Mouse (Mus musculus): ENCODE results near the gene Nhsl1. TPM values are rescaled to one million over a fixed set of nuclear protein-coding genes. Genes with fewer than 3 reads are reported as not detected.

Gene Nhsl1
- polyA plus RNA-seq, 1 experiment = 16.7 TPM

DNA sequence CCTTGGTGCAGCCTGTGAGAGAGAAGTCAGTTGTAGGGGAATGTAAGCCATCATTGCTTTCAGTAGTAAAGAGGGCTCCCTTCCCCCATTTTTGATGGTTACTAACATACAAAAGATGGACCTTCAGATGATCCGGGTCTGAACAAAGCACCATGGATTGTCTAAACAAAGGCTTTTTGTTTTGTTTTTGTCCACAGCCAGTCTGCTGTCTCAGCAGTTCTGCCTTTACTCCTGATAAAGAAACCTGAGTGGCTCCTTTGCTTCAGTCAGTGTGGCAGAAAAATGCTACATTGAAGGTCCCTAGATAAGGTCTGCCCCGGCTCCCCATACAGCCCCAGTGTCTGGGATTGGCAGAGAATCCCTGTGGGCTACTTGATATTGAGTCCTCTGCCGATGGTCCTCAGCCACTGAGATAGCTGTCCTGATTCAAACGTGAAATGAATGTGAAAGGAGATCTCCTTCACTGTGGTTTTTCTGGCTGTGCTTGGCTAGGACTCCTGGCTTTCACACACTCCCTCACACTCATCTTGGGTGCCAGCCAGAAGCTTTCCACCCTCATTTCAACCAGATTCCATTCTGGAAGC is 163.9 kb downstream of the Nhsl1 start:
- WGBS = 14% methylated on average over 4 of the region's 4 CpGs
- TF ChIP-seq POLR2A (IDR thresholded peaks at IDR 0.05; ENCODE audit: borderline replicate concordance, insufficient read depth, low read length) = no peak
- no peak for TF ChIP-seq CTCF (IDR thresholded peaks at IDR 0.05; ENCODE audit: borderline replicate concordance, insufficient read depth, low read depth, low read length)
- H3K27me3 ChIP-seq (ENCODE audit: control insufficient read depth, insufficient read depth, low read length) = no peaks in the 10 kb centered on the region
- no peak overlapping the region for H3K4me3 ChIP-seq (replicated peaks; ENCODE audit: insufficient read depth, low read depth, low read length)
- H3K27ac ChIP-seq (ENCODE audit: insufficient read depth, low read length) = no peak overlapping the region; the same call in 1 of the 2 replicates
- peak; percentile 57 to 69 for DNase-seq
- 0 out of 2 replicates have a peak, but pooled peaks cover 2% of the 10 kb centered on the region for H3K4me1 ChIP-seq (ENCODE audit: control insufficient read depth, insufficient read depth, low read length)

DNA sequence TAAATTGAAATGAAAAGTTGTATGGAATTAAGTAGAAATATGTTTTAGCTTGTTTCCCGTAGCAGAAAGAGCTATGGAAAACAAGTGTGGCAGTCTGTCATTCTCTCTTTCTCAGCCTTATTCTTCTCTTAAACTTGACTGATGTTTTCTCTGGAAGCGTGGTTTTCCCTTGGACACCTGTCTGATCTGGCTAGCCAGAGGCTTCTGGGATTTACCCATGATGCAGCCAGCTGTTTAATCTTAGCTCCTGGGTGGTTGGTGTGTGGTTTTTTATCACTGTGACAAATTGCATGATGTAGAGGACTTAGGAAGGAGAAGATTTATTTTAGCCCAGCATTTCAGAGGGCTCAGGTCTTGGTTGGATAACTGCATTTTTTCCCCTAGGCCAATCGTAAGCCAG is 164.9 kb downstream of the Nhsl1 start:
- no peaks in the 10 kb centered on the region for H3K27me3 ChIP-seq (ENCODE audit: control insufficient read depth, insufficient read depth, low read length)
- no peak for DNase-seq
- H3K27ac ChIP-seq (ENCODE audit: insufficient read depth, low read length) = no peak overlapping the region
- WGBS = 95% methylated on average over 3 of the region's 3 CpGs
- no peak overlapping the region for H3K4me3 ChIP-seq (replicated peaks; ENCODE audit: insufficient read depth, low read depth, low read length)
- no peak for TF ChIP-seq POLR2A (IDR thresholded peaks at IDR 0.05; ENCODE audit: borderline replicate concordance, insufficient read depth, low read length)
- no peak for TF ChIP-seq CTCF (IDR thresholded peaks at IDR 0.05; ENCODE audit: borderline replicate concordance, insufficient read depth, low read depth, low read length)
- H3K4me1 ChIP-seq (ENCODE audit: control insufficient read depth, insufficient read depth, low read length) = 0 out of 2 replicates have a peak, but pooled peaks cover 2% of the 10 kb centered on the region

DNA sequence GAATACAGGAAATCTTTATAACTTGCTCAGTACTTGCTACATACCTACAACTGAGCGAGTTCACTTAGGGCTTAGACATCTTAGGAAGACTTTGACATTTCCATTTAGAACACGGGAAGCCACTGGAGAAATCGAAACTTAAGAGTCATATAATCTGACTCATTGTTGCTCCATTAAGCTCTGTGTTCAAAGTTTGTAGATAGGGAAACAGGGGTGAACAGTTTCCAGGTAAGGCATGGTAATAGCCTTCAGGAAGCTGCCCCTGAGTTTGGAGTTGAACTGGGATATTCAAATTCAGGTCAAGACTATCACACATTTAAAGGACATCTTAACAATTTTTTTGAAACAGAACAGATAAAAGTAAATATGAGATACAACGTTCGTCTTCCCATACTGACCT is 165.9 kb downstream of the Nhsl1 start:
- Histone ChIP-seq H3K27me3 (ENCODE audit: control insufficient read depth, insufficient read depth, low read length) (no peaks in the 10 kb centered on the region), H3K4me3 (replicated peaks; ENCODE audit: insufficient read depth, low read depth, low read length) (no peak overlapping the region), H3K27ac (ENCODE audit: insufficient read depth, low read length) (no peak overlapping the region), H3K4me1 (ENCODE audit: control insufficient read depth, insufficient read depth, low read length) (0 out of 2 replicates have a peak, but pooled peaks cover 2% of the 10 kb centered on the region)
- DNase-seq = no peak
- 97% methylated on average over 5 of the region's 5 CpGs for WGBS
- TF ChIP-seq POLR2A (IDR thresholded peaks at IDR 0.05; ENCODE audit: borderline replicate concordance, insufficient read depth, low read length) (no peak), CTCF (IDR thresholded peaks at IDR 0.05; ENCODE audit: borderline replicate concordance, insufficient read depth, low read depth, low read length) (no peak)

DNA sequence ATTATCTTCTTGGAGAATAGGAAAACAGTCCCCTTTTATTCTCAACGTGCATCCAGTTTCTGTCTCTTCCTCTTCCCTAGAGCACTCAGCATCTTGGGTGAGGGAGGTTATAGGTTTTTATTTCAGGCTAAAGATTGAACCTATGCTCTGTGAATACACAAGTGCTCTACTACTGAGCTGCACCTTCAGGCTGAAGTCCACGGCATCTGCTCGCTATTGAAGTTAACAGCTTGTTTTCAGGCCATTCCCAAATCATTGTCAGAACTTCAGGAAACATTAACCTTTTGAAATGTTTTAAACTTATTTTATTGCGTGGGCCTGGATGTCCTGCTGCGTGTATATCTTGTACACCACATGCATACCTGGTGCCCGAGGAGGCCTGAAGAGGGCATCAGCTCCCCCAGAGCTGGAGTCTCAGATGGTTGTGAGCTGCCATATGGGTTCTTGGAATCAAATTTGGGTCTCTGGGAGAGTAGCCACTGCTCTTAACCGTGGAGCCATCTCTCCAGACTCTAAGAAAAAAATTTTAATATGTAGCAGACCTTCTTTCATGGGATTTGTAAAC is 169.5 kb downstream of the Nhsl1 start:
- TF ChIP-seq POLR2A (IDR thresholded peaks at IDR 0.05; ENCODE audit: borderline replicate concordance, insufficient read depth, low read length) (no peak), CTCF (IDR thresholded peaks at IDR 0.05; ENCODE audit: borderline replicate concordance, insufficient read depth, low read depth, low read length) (no peak)
- no peak overlapping the region for H3K27ac ChIP-seq (ENCODE audit: insufficient read depth, low read length)
- WGBS = 72% methylated on average over 7 of the region's 7 CpGs
- no peaks in the 10 kb centered on the region for H3K4me1 ChIP-seq (ENCODE audit: control insufficient read depth, insufficient read depth, low read length)
- H3K4me3 ChIP-seq (replicated peaks; ENCODE audit: insufficient read depth, low read depth, low read length) = no peak overlapping the region
- no peaks in the 10 kb centered on the region for H3K27me3 ChIP-seq (ENCODE audit: control insufficient read depth, insufficient read depth, low read length)
- no peak for DNase-seq

DNA sequence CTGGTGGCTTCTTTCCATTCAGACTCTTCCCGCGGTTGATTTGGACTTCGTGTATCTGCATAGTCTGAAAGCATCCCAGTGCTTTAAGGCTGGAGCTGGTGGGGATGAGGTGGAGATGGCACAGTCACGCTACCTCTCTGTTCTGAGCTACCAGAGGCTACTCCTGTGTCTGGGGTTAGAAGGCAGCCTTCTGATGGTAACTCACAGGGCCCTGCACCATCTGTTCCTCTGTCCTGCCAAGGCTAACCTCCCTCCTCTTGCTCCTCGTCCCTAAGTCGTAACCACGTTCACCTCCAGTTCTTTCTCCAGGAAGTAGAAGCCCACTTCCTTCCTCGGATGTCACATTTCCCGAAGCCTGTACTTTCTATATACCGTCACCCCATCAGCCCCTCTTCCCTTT is 171.2 kb downstream of the Nhsl1 start:
- peak; percentile 32 to 48 for DNase-seq
- WGBS = 51% methylated on average over 10 of the region's 10 CpGs
- Histone ChIP-seq H3K4me3 (replicated peaks; ENCODE audit: insufficient read depth, low read depth, low read length) (no peak overlapping the region), H3K27ac (ENCODE audit: insufficient read depth, low read length) (no peak overlapping the region), H3K4me1 (ENCODE audit: control insufficient read depth, insufficient read depth, low read length) (no peaks in the 10 kb centered on the region), H3K27me3 (ENCODE audit: control insufficient read depth, insufficient read depth, low read length) (no peaks in the 10 kb centered on the region)
- TF ChIP-seq POLR2A (IDR thresholded peaks at IDR 0.05; ENCODE audit: borderline replicate concordance, insufficient read depth, low read length) (no peak), CTCF (IDR thresholded peaks at IDR 0.05; ENCODE audit: borderline replicate concordance, insufficient read depth, low read depth, low read length) (no peak)

DNA sequence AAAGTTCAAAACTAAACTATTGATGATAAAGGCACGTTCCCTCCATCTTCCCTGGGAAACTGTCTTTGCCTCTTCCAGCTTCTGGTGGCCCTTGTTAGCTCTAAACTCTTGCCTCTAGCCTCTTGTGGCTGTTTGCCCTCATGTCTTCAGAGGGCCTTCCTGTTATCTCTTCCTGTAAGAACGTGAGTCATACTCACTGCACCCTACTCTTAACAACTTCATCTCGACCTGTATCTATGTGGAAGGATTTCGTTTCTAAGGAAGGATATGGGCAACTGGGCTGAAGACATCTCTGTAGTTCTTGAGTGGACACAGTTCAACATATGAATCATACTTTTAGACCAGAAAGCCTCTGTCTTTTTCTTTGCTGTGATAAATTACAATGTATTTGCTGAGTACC is 173.2 kb downstream of the Nhsl1 start:
- no peaks in the 10 kb centered on the region for H3K4me1 ChIP-seq (ENCODE audit: control insufficient read depth, insufficient read depth, low read length)
- DNase-seq = no peak
- WGBS = 88% methylated on average over 4 of the region's 4 CpGs
- no peak overlapping the region for H3K27ac ChIP-seq (ENCODE audit: insufficient read depth, low read length)
- no peak for TF ChIP-seq POLR2A (IDR thresholded peaks at IDR 0.05; ENCODE audit: borderline replicate concordance, insufficient read depth, low read length)
- no peak for TF ChIP-seq CTCF (IDR thresholded peaks at IDR 0.05; ENCODE audit: borderline replicate concordance, insufficient read depth, low read depth, low read length)
- no peaks in the 10 kb centered on the region for H3K27me3 ChIP-seq (ENCODE audit: control insufficient read depth, insufficient read depth, low read length)
- H3K4me3 ChIP-seq (replicated peaks; ENCODE audit: insufficient read depth, low read depth, low read length) = no peak overlapping the region

DNA sequence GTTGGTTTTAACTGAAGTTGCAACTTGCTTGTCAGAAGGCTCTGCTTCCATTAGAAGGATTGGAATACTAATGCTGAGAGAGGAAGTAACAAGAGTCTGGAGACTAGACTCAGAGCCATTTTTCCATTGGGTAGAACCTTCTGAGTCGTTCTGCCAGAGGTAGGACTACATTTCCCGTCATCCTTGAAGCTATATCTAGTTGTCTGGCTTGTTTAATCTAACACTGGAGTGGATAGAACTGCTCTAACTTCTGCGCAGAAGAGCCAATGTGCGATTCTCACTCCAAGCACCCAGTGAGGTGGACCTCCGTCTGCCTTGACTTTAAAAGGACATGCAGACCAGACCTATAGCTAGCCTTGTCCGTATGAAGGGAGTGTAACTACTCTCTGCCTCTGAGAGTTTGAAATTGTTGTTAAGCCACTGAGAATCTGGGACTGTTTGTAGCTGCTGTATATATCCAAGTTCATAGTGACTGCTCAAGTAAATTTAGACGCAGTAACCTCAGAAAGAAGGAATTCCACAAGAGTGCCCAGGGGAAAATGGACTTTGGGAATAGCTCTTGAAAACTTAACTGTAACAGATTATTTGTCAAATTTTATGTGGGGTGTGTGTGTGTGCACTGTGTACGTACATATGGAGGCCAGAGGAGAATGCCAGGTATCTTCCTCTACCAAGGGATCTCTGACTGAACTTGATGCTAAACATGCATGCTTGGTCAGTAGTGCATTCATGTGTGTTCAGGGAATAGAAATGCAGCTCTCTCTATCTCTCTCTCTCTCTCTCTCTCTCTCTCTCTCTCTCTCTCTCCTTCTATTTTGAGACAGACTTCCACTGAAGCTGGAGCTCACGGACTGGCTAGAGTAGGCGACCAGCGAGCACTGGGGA is 174.5 kb downstream of the Nhsl1 start:
- H3K27me3 ChIP-seq (ENCODE audit: control insufficient read depth, insufficient read depth, low read length) = no peaks in the 10 kb centered on the region
- H3K4me3 ChIP-seq (replicated peaks; ENCODE audit: insufficient read depth, low read depth, low read length) = no peak overlapping the region
- H3K4me1 ChIP-seq (ENCODE audit: control insufficient read depth, insufficient read depth, low read length) = no peaks in the 10 kb centered on the region
- no peak for TF ChIP-seq CTCF (IDR thresholded peaks at IDR 0.05; ENCODE audit: borderline replicate concordance, insufficient read depth, low read depth, low read length)
- TF ChIP-seq POLR2A (IDR thresholded peaks at IDR 0.05; ENCODE audit: borderline replicate concordance, insufficient read depth, low read length) = no peak
- 93% methylated on average over 11 of the region's 11 CpGs for WGBS
- no peak for DNase-seq
- no peak overlapping the region for H3K27ac ChIP-seq (ENCODE audit: insufficient read depth, low read length)

Measured in cerebellum, adult 2 months (tissue).